Mouse (Mus musculus) cerebellum, adult 2 months (tissue): Measurements from ENCODE around the gene Rpl9-ps1.

Experiments used
- CTCF ChIP-seq: fragments of 200-500 bp; IDR thresholded peaks from 2 replicates; pipeline ENCODE4 v1.5.1; 2011; ENCODE audit warnings: low read depth, mild to moderate bottlenecking, control low read depth, low read length, moderate library complexity, borderline replicate concordance; ENCODE audit not compliant: insufficient read depth
- POLR2A ChIP-seq: fragments of 200-500 bp; IDR thresholded peaks from 2 replicates; pipeline ENCODE4 v1.6.1; 2011; ENCODE audit warnings: low read length, control low read depth, borderline replicate concordance; ENCODE audit not compliant: insufficient read depth

- TF ChIP-seq CTCF (no peak), POLR2A (no peak)
Observed at GRCm38 (mm10) chr11:83619037-83619436, 26.4 kb downstream of the Rpl9-ps1 start.
